Mouse (Mus musculus) MEL (cell line): ENCODE measurements at regions not wholly inside any gene's neighbourhood (a gene's known extent, or its start where the extent isn't known, plus 50 kb on each side); places are given as distances from the start of the nearest gene placed in this dataset.

Source experiments
- DNase-seq: peaks from one replicate; pipeline ENCODE4 v3.0.0; 2011; ENCODE audit warnings: low read depth, low spot score
- H3K27ac ChIP-seq: 2 replicates; pipeline ENCODE4 v1.5.1; 2012; ENCODE audit warnings: low read depth, mild to moderate bottlenecking, control low read depth, low read length, moderate library complexity; ENCODE audit not compliant: control insufficient read depth
- H3K27me3 ChIP-seq, 2 experiments: fragments of 150-350 bp in 1 of 2; sonication (generic) in 1 of 2; 2 replicates each; pipeline ENCODE4 v1.6.1; 2012; ENCODE audit warnings: low read length in 2 of 2, mild to moderate bottlenecking in 2 of 2, improper control_type of control experiment in 1 of 2, moderate library complexity in 1 of 2; ENCODE audit not compliant: insufficient read depth in 2 of 2, control insufficient read depth in 1 of 2
- H3K36me3 ChIP-seq, 2 experiments: 2 replicates each; pipeline ENCODE4 v1.6.1; 2012 to 2014; ENCODE audit warnings: low read length in 2 of 2, improper control_type of control experiment in 1 of 2, inconsistent platforms in 1 of 2, mild to moderate bottlenecking in 1 of 2; ENCODE audit not compliant: insufficient read depth in 2 of 2, control insufficient read depth in 1 of 2
- H3K4me1 ChIP-seq, 2 experiments: fragments of 150-350 bp in 1 of 2; sonication (generic) in 1 of 2; 2 replicates each; pipeline ENCODE4 v1.6.1; 2012; ENCODE audit warnings: low read length in 2 of 2, improper control_type of control experiment in 1 of 2, mild to moderate bottlenecking in 1 of 2; ENCODE audit not compliant: insufficient read depth in 2 of 2, control insufficient read depth in 1 of 2
- H3K4me3 ChIP-seq, 2 experiments: fragments of 150-350 bp in 1 of 2; sonication (generic) in 1 of 2; 2 replicates each; pipeline ENCODE4 v1.5.1; 2012; ENCODE audit warnings: low read depth in 2 of 2, low read length in 2 of 2, mild to moderate bottlenecking in 2 of 2, moderate library complexity in 2 of 2, control low read depth in 1 of 2, improper control_type of control experiment in 1 of 2; ENCODE audit not compliant: control insufficient read depth in 1 of 2, insufficient read depth in 1 of 2
- H3K79me2 ChIP-seq: 2 replicates; pipeline ENCODE4 v1.6.1; 2012; ENCODE audit warnings: mild to moderate bottlenecking, low read length, moderate library complexity; ENCODE audit not compliant: control insufficient read depth, poor library complexity, insufficient read depth
- H3K9ac ChIP-seq: 2 replicates; pipeline ENCODE4 v1.6.1; 2012; ENCODE audit warnings: low read depth, mild to moderate bottlenecking, control low read depth, low read length, moderate library complexity; ENCODE audit not compliant: control insufficient read depth, poor library complexity, severe bottlenecking
- H3K9me3 ChIP-seq: fragments of 150-350 bp; sonication (generic); replicated peaks from 2 replicates; pipeline ENCODE4 v1.6.1; 2012; ENCODE audit warnings: mild to moderate bottlenecking, low read length, improper control_type of control experiment, moderate library complexity; ENCODE audit not compliant: insufficient read depth
- BHLHE40 ChIP-seq: IDR thresholded peaks from 2 replicates; pipeline ENCODE4 v1.6.1; 2012; ENCODE audit warnings: low read depth, mild to moderate bottlenecking, inconsistent platforms, low read length, improper control_type of control experiment, borderline replicate concordance
- CHD2 ChIP-seq: IDR thresholded peaks from 2 replicates; pipeline ENCODE4 v1.6.1; 2011; ENCODE audit warnings: low read length, improper control_type of control experiment
- CTCF ChIP-seq, 3 experiments: IDR thresholded peaks in 2 of 3; conservative IDR thresholded peaks in 1 of 3; 2 replicates each; pipeline ENCODE4 v1.5.1; 2011 to 2012; ENCODE audit warnings: low read length in 3 of 3, low read depth in 2 of 3, mild to moderate bottlenecking in 2 of 3, improper control_type of control experiment in 1 of 3, inconsistent platforms in 1 of 3, mixed read lengths in 1 of 3, moderate library complexity in 1 of 3; ENCODE audit not compliant: control insufficient read depth in 1 of 3, insufficient read depth in 1 of 3, poor library complexity in 1 of 3, severe bottlenecking in 1 of 3
- E2F4 ChIP-seq: IDR thresholded peaks from 2 replicates; pipeline ENCODE4 v1.6.1; 2011; ENCODE audit warnings: low read depth, low read length, improper control_type of control experiment, borderline replicate concordance
- JUND ChIP-seq: IDR thresholded peaks from 2 replicates; pipeline ENCODE4 v1.6.1; 2011; ENCODE audit warnings: low read depth, mild to moderate bottlenecking, improper control_type of control experiment, low read length
- KAT2A ChIP-seq: conservative IDR thresholded peaks from 2 replicates; pipeline ENCODE4 v1.6.1; 2012; ENCODE audit warnings: low read depth, low read length, improper control_type of control experiment, inconsistent platforms
- MAX ChIP-seq: IDR thresholded peaks from 2 replicates; pipeline ENCODE4 v1.6.1; 2011; ENCODE audit warnings: low read length, improper control_type of control experiment
- MAZ ChIP-seq: IDR thresholded peaks from 2 replicates; pipeline ENCODE4 v1.6.1; 2012; ENCODE audit warnings: low read depth, mild to moderate bottlenecking, inconsistent platforms, low read length, improper control_type of control experiment
- POLR2A ChIP-seq, 2 experiments: IDR thresholded peaks; 2 replicates each; pipeline ENCODE4 v1.6.1; 2011 to 2012; ENCODE audit warnings: low read length in 2 of 2, mild to moderate bottlenecking in 2 of 2, control low read depth in 1 of 2, improper control_type of control experiment in 1 of 2, low read depth in 1 of 2, moderate library complexity in 1 of 2; ENCODE audit not compliant: control insufficient read depth in 1 of 2, insufficient read depth in 1 of 2, poor library complexity in 1 of 2
- POLR2AphosphoS2 ChIP-seq: IDR thresholded peaks from 2 replicates; pipeline ENCODE4 v1.6.1; 2011; ENCODE audit warnings: low read length, improper control_type of control experiment
- POLR2AphosphoS5 ChIP-seq: IDR thresholded peaks from 2 replicates; pipeline ENCODE4 v1.6.1; 2012; ENCODE audit warnings: low read depth, borderline replicate concordance, mild to moderate bottlenecking, inconsistent platforms, low read length, moderate library complexity, mixed read lengths
- RAD21 ChIP-seq: IDR thresholded peaks from 2 replicates; pipeline ENCODE4 v1.6.1; 2011; ENCODE audit warnings: mild to moderate bottlenecking, low read depth, low read length, improper control_type of control experiment
- RCOR1 ChIP-seq: IDR thresholded peaks from 2 replicates; pipeline ENCODE4 v1.6.1; 2012; ENCODE audit warnings: low read depth, mild to moderate bottlenecking, inconsistent platforms, low read length, improper control_type of control experiment
- SIN3A ChIP-seq: IDR thresholded peaks from 2 replicates; pipeline ENCODE4 v1.6.1; 2012; ENCODE audit warnings: low read length, improper control_type of control experiment, inconsistent platforms
- TAL1 ChIP-seq: IDR thresholded peaks from 2 replicates; pipeline ENCODE4 v1.6.1; 2012; ENCODE audit warnings: mild to moderate bottlenecking, inconsistent platforms, low read length, moderate library complexity, mixed read lengths
- TBP ChIP-seq: IDR thresholded peaks from 2 replicates; pipeline ENCODE4 v1.8.0; 2011; ENCODE audit warnings: low read depth, low read length, improper control_type of control experiment
- UBTF ChIP-seq: IDR thresholded peaks from 2 replicates; pipeline ENCODE4 v1.6.1; 2012; ENCODE audit warnings: low read depth, mild to moderate bottlenecking, inconsistent platforms, low read length, improper control_type of control experiment, moderate library complexity, borderline replicate concordance; ENCODE audit not compliant: insufficient read depth
- USF1 ChIP-seq: IDR thresholded peaks from 2 replicates; pipeline ENCODE4 v1.6.1; 2014; ENCODE audit warnings: low read depth, mild to moderate bottlenecking, inconsistent platforms, low read length, improper control_type of control experiment, moderate library complexity
- USF2 ChIP-seq, 2 experiments: IDR thresholded peaks; 2 replicates each; pipeline ENCODE4 v1.6.1; 2011 to 2012; ENCODE audit warnings: improper control_type of control experiment in 2 of 2, low read length in 2 of 2, borderline replicate concordance in 1 of 2, inconsistent platforms in 1 of 2, low read depth in 1 of 2, mild to moderate bottlenecking in 1 of 2; ENCODE audit not compliant: insufficient read depth in 1 of 2
- ZC3H11A ChIP-seq: IDR thresholded peaks from 2 replicates; pipeline ENCODE4 v1.6.1; 2012; ENCODE audit warnings: low read depth, mild to moderate bottlenecking, inconsistent platforms, low read length, improper control_type of control experiment

GRCm38 (mm10) chr3:52731491-52731890 is 285.5 kb downstream of the Cog6 start:
- H3K36me3 ChIP-seq: no peaks in the 10 kb centered on the region
- H3K27ac ChIP-seq: no peak overlapping the region
- no peaks in the 10 kb centered on the region for H3K4me1 ChIP-seq
- H3K27me3 ChIP-seq: no peaks in the 10 kb centered on the region
- H3K4me3 ChIP-seq: no peak overlapping the region
- no peak for DNase-seq
- no peaks in the 10 kb centered on the region for H3K79me2 ChIP-seq
- H3K9me3 ChIP-seq: no peaks in the 10 kb centered on the region
- H3K9ac ChIP-seq: no peak overlapping the region
- TF ChIP-seq E2F4: no peak
- TF ChIP-seq MAX: no peak
- no peak for TF ChIP-seq POLR2A (IDR thresholded peaks at IDR 0.05; ENCODE audit: control insufficient read depth in 1 of 2, insufficient read depth in 1 of 2, low read depth in 1 of 2, low read length in 2 of 2, poor library complexity in 1 of 2)
- TF ChIP-seq CHD2: no peak
- TF ChIP-seq MAZ: no peak
- no peak for TF ChIP-seq JUND
- TF ChIP-seq POLR2AphosphoS5: no peak
- TF ChIP-seq POLR2AphosphoS2: no peak
- TF ChIP-seq USF1: no peak
- TF ChIP-seq TBP: no peak
- no peak for TF ChIP-seq UBTF
- no peak for TF ChIP-seq CTCF (IDR thresholded peaks at IDR 0.05 in 2 of 3, conservative IDR thresholded peaks at IDR 0.05 in 1 of 3; ENCODE audit: control insufficient read depth in 1 of 3, insufficient read depth in 1 of 3, low read depth in 2 of 3, low read length in 3 of 3, poor library complexity in 1 of 3, severe bottlenecking in 1 of 3)
- no peak for TF ChIP-seq BHLHE40
- TF ChIP-seq KAT2A: no peak
- TF ChIP-seq TAL1: no peak
- no peak for TF ChIP-seq RCOR1
- no peak for TF ChIP-seq ZC3H11A
- TF ChIP-seq RAD21: no peak
- no peak for TF ChIP-seq USF2 (IDR thresholded peaks at IDR 0.05; ENCODE audit: borderline replicate concordance in 1 of 2, insufficient read depth in 1 of 2, low read depth in 1 of 2, low read length in 2 of 2)
- TF ChIP-seq, all 39 proteins: peak for 0

- no peaks in the 10 kb centered on the region for H3K9me3 ChIP-seq
- no peak for TF ChIP-seq MAX
- no peak for TF ChIP-seq SIN3A
- TF ChIP-seq, all 39 proteins: peak for 0
- Histone ChIP-seq H3K4me1 (no peaks in the 10 kb centered on the region), H3K36me3 (no peaks in the 10 kb centered on the region), H3K27ac (no peak overlapping the region), H3K79me2 (no peaks in the 10 kb centered on the region), H3K27me3 (no peaks in the 10 kb centered on the region), H3K4me3 (no peak overlapping the region), H3K9ac (no peak overlapping the region)
- DNase-seq: no peak
Measured at GRCm38 (mm10) chr3:52729731-52730130, 287.3 kb downstream of the Cog6 start.
